Mouse (Mus musculus) limb, embryonic 10.5 days (tissue): ENCODE results near the gene Stip1. TPM values are rescaled to one million over a fixed set of nuclear protein-coding genes. Genes with fewer than 3 reads are reported as not detected.
A peak's percentile ranks its signal among the peaks of the same experiment; 100 is the strongest.
"Not testable (repeated sequence)": the region's sequence is repeated elsewhere in the genome, so short reads cannot be mapped to it uniquely, and the experiment has no call there.

Experiments
- DNase-seq: peaks from one replicate; pipeline ENCODE4 v3.0.0-alpha.2; 2017; ENCODE audit warnings: low spot score
- H3K27ac ChIP-seq: fragments of 300-500 bp; sonication (generic); 2 replicates; pipeline ENCODE4 v1.5.1; 2016; ENCODE audit warnings: mild to moderate bottlenecking
- H3K27me3 ChIP-seq: fragments of 300-500 bp; sonication (generic); 2 replicates; pipeline ENCODE4 v1.6.1; 2016; ENCODE audit warnings: low read depth, mild to moderate bottlenecking; ENCODE audit not compliant: poor library complexity, severe bottlenecking
- H3K36me3 ChIP-seq: fragments of 300-500 bp; sonication (generic); 2 replicates; pipeline ENCODE4 v1.6.1; 2016; ENCODE audit warnings: mild to moderate bottlenecking, moderate library complexity
- H3K4me1 ChIP-seq: fragments of 300-500 bp; sonication (generic); 2 replicates; pipeline ENCODE4 v1.6.1; 2016
- H3K4me3 ChIP-seq: fragments of 300-500 bp; sonication (generic); 2 replicates; pipeline ENCODE4 v1.5.1; 2016; ENCODE audit warnings: mild to moderate bottlenecking, moderate library complexity
- H3K9me3 ChIP-seq: fragments of 300-500 bp; sonication (generic); replicated peaks from 2 replicates; pipeline ENCODE4 v1.6.1; 2016; ENCODE audit warnings: mild to moderate bottlenecking
- WGBS: fragments of 180-500 bp; shearing (Covaris S2); methylation state at CpG from one replicate; pipeline ENCODE4 v1.1.7; 2016; 5-methylcytosine and 5-hydroxymethylcytosine counted together
- polyA plus RNA-seq: library from polyadenylated mRNA; unstranded; fragments of >200 nt; fragmentation: Nextera tagmentation; extraction: Ambion mirVana; gene quantifications from 2 replicates; pipeline ENCODE4 v1.2.1, GENCODE M21; 2016

The Stip1 gene
- 455 and 483 TPM in 2 replicates for polyA plus RNA-seq

DNA sequence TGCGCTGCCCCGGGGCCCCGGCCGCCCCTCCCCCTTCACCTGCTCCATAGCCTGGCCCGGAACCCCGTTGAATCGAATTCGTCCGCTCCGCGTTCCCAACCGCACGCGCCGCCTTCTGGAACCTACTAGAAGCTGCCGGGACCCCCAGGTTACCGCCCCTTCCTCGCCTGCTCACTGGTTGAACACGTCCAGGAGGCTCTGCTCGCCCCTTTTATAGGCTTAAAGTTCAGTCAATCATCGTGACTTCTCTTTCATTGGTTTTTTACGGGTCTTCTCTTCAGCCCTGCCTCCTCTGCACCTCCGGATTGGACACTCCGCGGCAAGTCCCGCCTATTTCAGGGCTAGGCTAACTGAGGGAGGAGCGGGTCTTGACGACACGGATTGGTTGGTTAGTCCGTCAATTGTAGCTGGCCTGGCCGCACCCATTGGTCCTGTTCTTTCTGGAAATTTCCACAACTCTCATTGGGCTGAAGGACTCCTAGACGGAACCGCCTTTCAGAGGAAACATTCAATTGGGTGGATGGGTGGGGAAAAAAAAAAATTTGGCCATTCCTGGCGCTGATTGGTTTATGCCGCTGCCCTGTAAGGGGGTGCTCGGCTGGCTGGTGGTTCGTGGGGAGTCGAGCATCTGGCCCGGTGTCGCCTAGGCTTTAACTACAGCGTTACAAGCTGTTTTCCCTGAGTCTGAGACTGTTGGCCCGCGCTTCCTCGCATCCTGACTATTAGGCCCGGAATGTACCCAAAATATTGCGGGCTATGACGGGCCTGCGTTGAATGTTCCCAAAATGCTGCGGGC, at the start of gene Stip1:
Gene Stip1, minus strand, starts transcription at position 127 of the 796 bp plus-strand sequence.
- Histone ChIP-seq H3K4me1 (peaks cover 16% of the 10 kb centered on the region), H3K9me3 (no peaks in the 10 kb centered on the region), H3K36me3 (peaks cover 36% of the 10 kb centered on the region), H3K27me3 (no peaks in the 10 kb centered on the region), H3K4me3 (peak within 1 kb of the TSS; percentile 77), H3K27ac (peak within 1 kb of the TSS; percentile 94)
- peak; percentile 96 for DNase-seq
- WGBS = under 1% methylated on average over 49 of the region's 49 CpGs

DNA sequence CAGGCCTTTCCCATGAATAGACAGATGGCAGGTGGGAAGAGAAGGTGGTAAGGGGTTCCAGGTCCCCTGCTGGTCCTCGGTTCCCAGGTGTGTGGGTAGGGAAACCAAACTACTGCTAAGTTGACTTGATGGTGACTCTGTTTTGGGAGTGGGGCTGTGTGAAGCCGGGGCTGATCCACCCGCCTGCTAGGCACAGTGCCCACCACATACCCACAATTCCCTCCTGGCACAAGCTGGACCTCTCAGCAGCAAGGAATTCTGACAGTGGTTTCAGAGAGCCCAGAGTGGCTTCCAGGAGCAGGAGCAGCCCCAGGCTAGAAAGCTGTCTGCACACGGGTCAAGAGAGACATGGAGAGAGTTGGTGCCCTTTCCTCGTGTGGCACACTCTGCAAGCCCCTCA, 49.3 kb upstream of the Stip1 start:
- no peak for DNase-seq
- H3K4me3 ChIP-seq = no peak overlapping the region
- H3K4me1 ChIP-seq = peaks cover 52% of the 10 kb centered on the region
- no peak overlapping the region for H3K27ac ChIP-seq
- 72% methylated on average over 5 of the region's 5 CpGs for WGBS
- no peaks in the 10 kb centered on the region for H3K9me3 ChIP-seq
- no peaks in the 10 kb centered on the region for H3K36me3 ChIP-seq
- H3K27me3 ChIP-seq = peaks cover 97% of the 10 kb centered on the region

DNA sequence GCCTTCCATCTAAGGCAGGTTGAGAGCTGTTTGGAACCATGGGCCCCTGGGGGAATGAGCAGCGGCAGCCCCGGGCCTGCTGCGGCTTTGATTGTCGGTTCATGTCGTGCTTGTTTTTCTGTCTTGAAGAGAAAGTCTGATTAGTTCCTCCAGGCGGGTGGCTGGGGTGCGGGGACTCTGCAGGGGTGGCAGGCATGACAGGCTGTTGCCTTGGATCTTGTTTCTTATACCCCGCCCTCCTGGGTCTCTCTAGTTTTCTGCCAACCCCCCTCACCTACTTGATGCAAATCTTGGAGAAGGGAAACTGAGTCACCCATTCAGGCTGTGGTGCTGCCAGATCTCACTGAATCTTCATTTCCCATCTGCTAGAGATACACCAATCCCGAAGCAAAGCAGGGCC, 48.8 kb upstream of the Stip1 start:
- peaks cover 97% of the 10 kb centered on the region for H3K27me3 ChIP-seq

DNA sequence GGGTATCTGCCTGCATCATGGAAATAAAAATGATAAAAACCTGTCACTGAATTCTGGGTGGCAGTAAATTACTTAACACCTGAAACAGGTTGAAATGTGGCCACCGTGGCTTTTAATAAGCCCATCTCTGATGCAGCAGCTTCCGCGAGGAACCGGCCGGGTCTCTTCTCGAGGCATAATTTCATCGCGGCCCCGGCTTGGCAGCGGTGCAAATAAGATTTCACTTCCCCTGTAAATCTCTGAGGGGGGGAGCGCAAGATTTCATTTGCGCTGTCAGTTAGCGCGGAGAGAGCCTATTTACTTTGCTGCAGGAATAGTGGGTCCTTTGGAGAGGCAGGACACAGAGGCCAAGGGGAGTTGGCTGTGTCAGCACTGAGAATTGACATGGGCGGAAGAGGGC, 45.0 kb upstream of the Stip1 start:
- WGBS = 89% methylated on average over 15 of the region's 15 CpGs
- DNase-seq = no peak
- no peak overlapping the region for H3K4me3 ChIP-seq
- peaks cover 92% of the 10 kb centered on the region for H3K27me3 ChIP-seq
- H3K27ac ChIP-seq = no peak overlapping the region
- H3K4me1 ChIP-seq = peaks cover 49% of the 10 kb centered on the region
- no peaks in the 10 kb centered on the region for H3K9me3 ChIP-seq
- H3K36me3 ChIP-seq = no peaks in the 10 kb centered on the region

More for the DNA sequence above, 48.8 kb upstream of the Stip1 start:
- 22% methylated on average over 9 of the region's 9 CpGs for WGBS
- Histone ChIP-seq H3K36me3 (no peaks in the 10 kb centered on the region), H3K4me1 (peaks cover 56% of the 10 kb centered on the region), H3K27ac (0 out of 2 replicates have a peak overlapping the region, but pooled peaks have one; percentile 10), H3K9me3 (no peaks in the 10 kb centered on the region), H3K4me3 (no peak overlapping the region)
- DNase-seq = no peak

DNA sequence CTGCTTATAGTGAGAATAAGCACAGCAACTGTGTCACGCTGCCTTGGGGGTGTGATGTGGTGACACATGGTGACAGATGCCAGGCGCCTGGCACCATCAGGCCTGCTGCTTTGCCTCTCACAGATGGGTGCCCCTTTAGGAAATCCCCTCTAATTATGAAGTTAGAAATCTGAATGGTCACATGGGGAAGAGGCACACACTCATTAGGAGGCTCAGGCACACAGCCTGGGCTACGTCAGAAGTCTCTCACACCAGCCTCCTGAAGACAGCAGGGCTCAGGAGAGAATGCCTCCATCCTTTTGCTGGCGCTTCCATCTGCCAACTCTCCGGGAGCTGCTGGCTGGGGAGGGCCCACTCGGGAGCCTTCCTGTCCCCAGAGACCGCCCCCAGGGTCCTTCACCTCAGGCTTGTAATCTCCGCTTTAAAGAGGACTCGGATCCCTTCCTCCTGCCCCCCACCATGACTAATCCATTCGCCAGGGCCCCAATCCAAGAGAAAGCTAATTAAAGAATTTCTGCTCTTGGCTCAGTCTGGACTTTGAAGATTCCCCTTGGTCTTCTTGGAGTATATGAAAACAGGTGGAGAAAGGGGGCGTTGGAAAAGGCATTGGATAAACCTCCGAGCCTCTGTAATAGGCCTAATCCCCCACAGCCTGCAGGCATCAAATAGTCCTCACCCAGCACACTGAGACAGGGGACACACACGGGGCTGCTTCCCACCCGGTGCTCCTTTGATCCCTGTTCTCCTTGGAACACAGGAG, 43.4 kb upstream of the Stip1 start:
- WGBS = 33% methylated on average over 14 of the region's 14 CpGs
- peaks cover 92% of the 10 kb centered on the region for H3K27me3 ChIP-seq
- H3K36me3 ChIP-seq = no peaks in the 10 kb centered on the region
- no peak overlapping the region for H3K27ac ChIP-seq
- H3K4me3 ChIP-seq = no peak overlapping the region
- DNase-seq = no peak
- H3K4me1 ChIP-seq = peaks cover 49% of the 10 kb centered on the region
- no peaks in the 10 kb centered on the region for H3K9me3 ChIP-seq

DNA sequence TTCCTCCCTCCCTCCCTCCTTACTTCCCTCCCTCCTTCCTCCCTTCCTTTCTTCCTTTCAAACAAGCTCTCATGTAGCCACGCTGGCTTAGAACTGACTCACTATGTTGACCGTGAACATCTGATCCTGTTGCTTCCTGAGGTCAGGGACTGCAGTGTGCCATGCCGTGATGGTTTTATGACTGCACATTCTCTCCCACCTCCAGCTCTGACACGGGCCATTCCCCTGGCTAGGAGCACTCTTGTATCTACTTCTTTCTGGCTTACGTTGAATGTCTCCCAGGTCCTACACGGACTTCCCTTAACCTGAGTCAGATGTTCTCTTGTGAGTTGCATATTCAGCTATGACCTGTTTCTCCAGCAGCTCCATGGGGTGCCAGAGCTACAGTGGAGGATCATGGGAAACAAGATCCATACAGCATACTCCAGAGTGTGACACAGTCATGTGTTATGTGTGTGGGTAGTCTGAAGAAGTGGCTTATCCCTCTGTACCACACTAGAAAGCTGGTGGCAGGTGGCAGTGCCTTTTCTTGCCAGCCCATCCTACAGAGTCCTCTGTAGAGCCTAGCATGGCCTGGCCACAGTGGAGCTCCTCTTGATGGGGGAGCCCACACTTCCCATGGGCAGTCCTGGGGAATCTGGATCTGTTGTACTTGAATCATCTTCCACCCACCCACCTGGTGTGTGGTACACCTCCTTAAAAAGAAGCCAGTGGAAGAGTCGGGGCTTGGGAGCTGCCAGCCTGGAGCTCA, 41.9 kb upstream of the Stip1 start:
- Histone ChIP-seq H3K9me3 (no peaks in the 10 kb centered on the region), H3K27ac (no peak overlapping the region), H3K36me3 (no peaks in the 10 kb centered on the region), H3K27me3 (peaks cover 92% of the 10 kb centered on the region), H3K4me3 (no peak overlapping the region), H3K4me1 (peaks cover 45% of the 10 kb centered on the region)
- WGBS = 55% methylated on average over 7 of the region's 7 CpGs
- no peak for DNase-seq

DNA sequence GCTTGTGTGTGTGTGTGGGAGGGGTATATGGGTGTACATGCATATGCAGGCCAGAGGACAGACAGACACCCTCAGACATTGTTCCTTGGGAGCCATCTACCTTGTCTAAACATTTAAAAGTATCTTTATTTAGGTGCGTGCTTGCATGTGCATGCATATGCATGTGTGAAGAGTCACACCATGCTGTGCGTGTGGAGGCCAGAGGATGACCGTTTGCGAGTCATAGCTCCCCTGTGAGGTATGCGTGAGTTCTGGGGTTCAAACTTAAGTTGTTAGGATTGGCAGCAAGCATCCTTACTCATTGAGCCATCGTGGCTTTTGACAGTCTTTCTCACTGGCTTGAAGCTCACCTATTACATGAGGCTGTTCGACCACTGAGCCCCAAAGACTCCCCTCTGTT, 38.5 kb upstream of the Stip1 start:
- no peak overlapping the region for H3K27ac ChIP-seq
- peaks cover 37% of the 10 kb centered on the region for H3K4me1 ChIP-seq
- no peak for DNase-seq
- peaks cover 89% of the 10 kb centered on the region for H3K27me3 ChIP-seq
- no peaks in the 10 kb centered on the region for H3K9me3 ChIP-seq
- H3K4me3 ChIP-seq = no peak overlapping the region
- 85% methylated on average over 7 of the region's 7 CpGs for WGBS
- no peaks in the 10 kb centered on the region for H3K36me3 ChIP-seq

DNA sequence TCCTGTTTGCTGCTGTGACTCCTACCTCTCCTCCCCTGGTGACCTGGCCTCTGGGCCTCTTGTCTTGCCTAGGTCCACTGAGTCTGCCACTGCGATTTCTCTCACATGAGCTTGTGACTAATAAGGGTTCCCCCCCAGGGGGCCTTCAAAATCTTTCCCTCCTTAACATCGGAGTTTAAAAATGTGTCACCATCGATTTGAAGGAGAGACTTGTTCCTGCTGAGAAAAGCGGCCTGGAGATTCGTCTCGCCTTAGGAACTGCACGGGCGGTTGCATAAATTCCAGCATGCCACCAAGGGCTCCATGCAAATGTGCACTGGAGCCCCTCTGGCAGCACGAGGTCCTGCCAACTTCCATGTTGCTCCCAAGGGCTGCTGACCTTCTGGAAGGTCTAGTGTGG, 37.9 kb upstream of the Stip1 start:
- H3K27me3 ChIP-seq = peaks cover 89% of the 10 kb centered on the region
- H3K36me3 ChIP-seq = no peaks in the 10 kb centered on the region
- H3K4me1 ChIP-seq = peaks cover 39% of the 10 kb centered on the region
- H3K9me3 ChIP-seq = no peaks in the 10 kb centered on the region
- no peak for DNase-seq
- H3K4me3 ChIP-seq = no peak overlapping the region
- no peak overlapping the region for H3K27ac ChIP-seq
- 74% methylated on average over 9 of the region's 9 CpGs for WGBS

DNA sequence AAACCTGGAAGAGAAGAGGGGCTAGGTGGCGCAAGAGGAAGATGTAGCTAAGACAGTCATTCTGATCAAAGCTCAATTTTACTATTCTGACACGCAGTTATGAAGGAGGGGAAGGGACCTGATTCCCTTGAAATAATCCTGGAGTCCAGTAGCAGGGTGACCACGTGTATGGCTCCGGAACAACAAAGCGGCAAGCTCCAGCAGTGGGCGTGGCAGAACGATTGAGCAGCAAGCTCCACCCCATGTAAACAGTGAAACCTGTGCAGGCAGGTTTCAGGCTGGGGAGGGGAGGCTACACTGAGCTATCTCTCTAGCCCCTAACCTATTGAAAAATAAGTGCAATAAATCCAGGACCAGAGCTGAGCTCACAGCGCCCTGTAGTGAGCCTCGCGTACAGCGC, 35.6 kb upstream of the Stip1 start:
- H3K36me3 ChIP-seq, H3K9me3 ChIP-seq, DNase-seq, H3K27ac ChIP-seq, H3K4me3 ChIP-seq: not testable (repeated sequence)
- Histone ChIP-seq H3K27me3 (peaks cover 94% of the 10 kb centered on the region), H3K4me1 (peaks cover 53% of the 10 kb centered on the region)
- 82% methylated on average over 11 of the region's 11 CpGs for WGBS

DNA sequence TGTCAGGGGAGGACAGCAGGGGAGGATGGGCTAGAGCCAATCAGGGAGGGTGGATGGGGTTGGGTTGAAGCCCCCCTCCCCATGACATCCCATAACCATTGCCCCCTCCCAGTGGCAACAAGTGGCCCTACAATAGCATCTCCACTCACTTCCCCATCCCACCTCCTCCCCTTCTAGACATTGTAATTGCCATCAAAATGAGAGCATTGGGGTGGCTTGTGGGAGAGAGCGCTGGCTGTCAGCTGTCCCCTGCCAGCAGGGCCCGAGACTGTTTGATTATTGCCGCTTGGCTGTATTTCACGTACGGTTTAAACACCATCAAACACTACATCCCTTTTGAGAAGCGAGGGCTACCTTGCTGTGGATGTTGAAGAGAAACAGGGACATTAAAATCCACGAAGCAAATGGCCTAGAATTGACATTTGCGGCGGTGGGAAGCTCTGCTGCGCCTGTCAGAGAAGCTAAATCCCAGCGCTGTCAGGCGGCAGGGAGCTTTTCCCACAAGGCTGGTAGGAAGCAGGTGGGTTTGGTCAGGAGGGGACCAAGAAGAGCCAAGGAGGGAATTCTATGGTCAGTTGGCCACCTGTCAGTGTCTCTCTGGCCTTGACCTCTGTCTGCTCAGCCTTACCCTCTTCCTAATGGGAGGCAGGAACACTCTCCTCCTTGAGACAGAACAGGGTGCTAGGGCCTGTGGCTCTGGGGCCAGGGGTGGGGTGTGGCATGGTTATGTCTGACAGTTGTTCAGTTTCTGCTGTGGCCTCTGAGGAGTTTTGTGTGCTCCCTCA, 34.4 kb upstream of the Stip1 start:
- 43% methylated on average over 12 of the region's 12 CpGs for WGBS
- Histone ChIP-seq H3K4me1 (peaks cover 54% of the 10 kb centered on the region), H3K27ac (no peak overlapping the region), H3K4me3 (no peak overlapping the region), H3K27me3 (peaks cover 93% of the 10 kb centered on the region), H3K9me3 (no peaks in the 10 kb centered on the region), H3K36me3 (no peaks in the 10 kb centered on the region)
- no peak for DNase-seq

DNA sequence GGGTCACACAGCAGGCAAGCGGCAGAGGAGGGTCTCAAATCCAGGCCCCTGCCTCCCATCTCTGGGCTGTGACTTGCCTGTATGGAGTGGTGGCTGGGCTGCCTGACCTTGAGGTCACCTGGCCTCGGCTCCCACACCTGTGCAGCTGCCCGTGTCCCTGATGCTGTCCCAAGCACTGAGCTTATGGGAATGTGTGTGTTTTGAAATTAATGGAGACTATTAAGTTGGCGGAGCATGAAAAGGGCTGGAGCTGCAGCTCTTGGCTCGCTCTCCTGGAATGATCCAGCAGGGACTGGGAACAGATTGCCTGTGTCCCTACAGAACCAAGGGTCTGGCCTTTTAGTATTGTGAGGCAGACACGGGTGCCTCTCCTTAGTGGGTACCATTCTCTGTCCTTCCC, 32.5 kb upstream of the Stip1 start:
- Histone ChIP-seq H3K9me3 (no peaks in the 10 kb centered on the region), H3K27me3 (peaks cover 91% of the 10 kb centered on the region), H3K27ac (peak overlapping the region; percentile 37; the same call in 1 of the 2 replicates), H3K4me1 (peaks cover 64% of the 10 kb centered on the region), H3K4me3 (no peak overlapping the region), H3K36me3 (no peaks in the 10 kb centered on the region)
- no peak for DNase-seq
- WGBS = 64% methylated on average over 6 of the region's 6 CpGs

DNA sequence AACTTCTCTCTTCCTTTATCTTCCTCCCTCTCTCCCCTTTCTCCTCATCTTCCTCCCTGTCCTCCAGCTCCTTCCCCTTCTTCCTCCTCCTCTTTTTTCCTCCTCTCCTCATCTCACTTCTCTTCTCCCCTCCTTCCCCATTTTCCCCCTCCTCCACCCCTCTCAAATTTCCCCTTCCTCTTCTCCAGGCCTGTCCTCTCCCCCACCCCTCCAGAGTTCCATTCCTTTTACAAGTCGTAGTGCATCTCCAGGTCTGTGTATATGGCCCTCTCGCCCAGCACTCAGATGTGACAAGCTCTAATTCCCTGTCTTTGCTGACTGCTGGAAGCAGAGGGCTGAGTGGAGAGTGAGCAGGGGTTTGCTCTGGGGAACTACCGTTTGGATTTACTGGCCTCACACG, 31.0 kb upstream of the Stip1 start:
- peaks cover 77% of the 10 kb centered on the region for H3K4me1 ChIP-seq
- H3K9me3 ChIP-seq = no peaks in the 10 kb centered on the region
- peak overlapping the region; percentile 39 for H3K4me3 ChIP-seq
- DNase-seq = no peak
- peaks cover 93% of the 10 kb centered on the region for H3K27me3 ChIP-seq
- H3K36me3 ChIP-seq = no peaks in the 10 kb centered on the region; the same call in 1 of the 2 replicates
- H3K27ac ChIP-seq = peak overlapping the region; percentile 79
- 4% methylated on average over 4 of the region's 4 CpGs for WGBS
